Mouse (Mus musculus): ENCODE data around the gene Hs2st1. TPM values are rescaled to one million over a fixed set of nuclear protein-coding genes. Genes with fewer than 3 reads are reported as not detected.

Hs2st1 gene
- polyA plus RNA-seq, 1 experiment from 2014 or later: 25.1 TPM

GRCm38 (mm10) chr3:144448977-144449376, 121.0 kb downstream of the Hs2st1 start:
- Histone ChIP-seq H3K27me3 (no peaks in the 10 kb centered on the region), H3K4me1 (peaks cover 3% of the 10 kb centered on the region), H3K4me3 (no peak overlapping the region), H3K4me2 (replicated peaks) (no peak overlapping the region), H3K9ac (replicated peaks) (no peak overlapping the region), H3K27ac (replicated peaks) (no peak overlapping the region), H3K9me3 (no peaks in the 10 kb centered on the region), H3K36me3 (peaks cover 23% of the 10 kb centered on the region)
- no peak for ATAC-seq (ENCODE audit: low FRiP score, low read depth)
- WGBS: 97% methylated on average over 6 of the region's 6 CpGs

DNA sequence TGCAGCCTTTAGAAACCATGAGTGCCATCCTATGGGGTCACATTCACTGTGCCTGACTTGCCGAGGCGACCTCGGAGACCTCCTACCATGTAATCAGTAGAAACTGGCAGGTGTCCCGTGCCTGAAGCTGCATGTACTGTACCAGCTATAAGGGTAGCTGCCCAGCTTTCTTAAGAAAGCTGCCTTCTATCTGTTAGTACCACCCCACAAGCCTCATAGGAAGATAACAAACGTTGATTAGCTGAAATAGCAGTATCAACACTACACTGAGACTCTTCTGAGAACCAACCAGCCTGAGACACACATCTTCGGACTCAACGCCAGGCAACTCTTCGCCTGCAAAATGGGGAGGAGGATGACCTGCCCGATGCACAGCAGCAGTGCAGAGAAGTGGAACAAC, 122.1 kb downstream of the Hs2st1 start:
- Histone ChIP-seq H3K27me3 (no peaks in the 10 kb centered on the region), H3K27ac (replicated peaks) (no peak overlapping the region), H3K4me1 (no peaks in the 10 kb centered on the region), H3K4me2 (replicated peaks) (no peak overlapping the region), H3K9me3 (no peaks in the 10 kb centered on the region), H3K4me3 (no peak overlapping the region), H3K36me3 (peaks cover 23% of the 10 kb centered on the region), H3K9ac (replicated peaks) (no peak overlapping the region)
- 93% methylated on average over 9 of the region's 9 CpGs for WGBS
- ATAC-seq (ENCODE audit: low FRiP score, low read depth): no peak

- Histone ChIP-seq H3K27ac (replicated peaks) (no peak overlapping the region), H3K9me3 (no peaks in the 10 kb centered on the region), H3K4me2 (replicated peaks) (no peak overlapping the region), H3K36me3 (peaks cover 17% of the 10 kb centered on the region), H3K4me3 (no peak overlapping the region), H3K9ac (replicated peaks) (no peak overlapping the region), H3K4me1 (no peaks in the 10 kb centered on the region), H3K27me3 (no peaks in the 10 kb centered on the region)
- WGBS: 95% methylated on average over 14 of the region's 14 CpGs
- no peak for ATAC-seq (ENCODE audit: low FRiP score, low read depth)
Measured at GRCm38 (mm10) chr3:144446081-144446634, 123.8 kb downstream of the Hs2st1 start.

GRCm38 (mm10) chr3:144437871-144438398, 132.0 kb downstream of the Hs2st1 start:
- no peaks in the 10 kb centered on the region for H3K4me1 ChIP-seq
- H3K4me3 ChIP-seq: no peak overlapping the region
- ATAC-seq (ENCODE audit: low FRiP score, low read depth): no peak
- no peak overlapping the region for H3K27ac ChIP-seq (replicated peaks)
- H3K36me3 ChIP-seq: peaks cover 14% of the 10 kb centered on the region; the same call in 1 of the 2 replicates
- no peak overlapping the region for H3K4me2 ChIP-seq (replicated peaks)
- no peak overlapping the region for H3K9ac ChIP-seq (replicated peaks)
- WGBS: 93% methylated on average over 14 of the region's 14 CpGs
- no peaks in the 10 kb centered on the region for H3K27me3 ChIP-seq
- no peaks in the 10 kb centered on the region for H3K9me3 ChIP-seq

DNA sequence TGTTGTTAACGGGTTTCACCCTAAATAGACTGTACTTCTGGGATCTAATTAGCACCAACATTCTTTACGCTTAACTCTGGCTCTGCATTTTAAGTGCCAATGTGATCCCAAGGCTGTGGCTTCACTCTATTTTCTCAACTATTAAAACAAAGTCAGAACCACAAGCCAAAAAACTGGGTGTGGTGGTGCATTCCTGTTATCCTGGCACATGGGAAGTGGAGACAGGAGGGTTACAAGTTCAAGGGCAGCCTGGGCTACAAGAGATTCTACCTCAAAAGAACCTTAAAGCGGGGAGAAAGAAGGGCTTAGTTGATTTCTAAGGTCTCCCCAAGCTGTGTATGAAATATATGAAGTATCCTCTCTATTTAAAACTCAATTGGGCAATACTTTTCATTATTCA, 133.9 kb downstream of the Hs2st1 start:
- Histone ChIP-seq H3K36me3 (peaks cover 14% of the 10 kb centered on the region; the same call in 1 of the 2 replicates), H3K9ac (replicated peaks) (no peak overlapping the region), H3K27me3 (no peaks in the 10 kb centered on the region), H3K9me3 (no peaks in the 10 kb centered on the region), H3K4me1 (no peaks in the 10 kb centered on the region), H3K4me3 (no peak overlapping the region), H3K27ac (replicated peaks) (no peak overlapping the region), H3K4me2 (replicated peaks) (no peak overlapping the region)
- ATAC-seq (ENCODE audit: low FRiP score, low read depth): no peak
- WGBS: 90% methylated on average over 3 of the region's 3 CpGs

- Histone ChIP-seq H3K9ac (replicated peaks) (no peak overlapping the region), H3K36me3 (peaks cover 7% of the 10 kb centered on the region; the same call in 1 of the 2 replicates), H3K4me3 (no peak overlapping the region), H3K27ac (replicated peaks) (no peak overlapping the region), H3K27me3 (no peaks in the 10 kb centered on the region), H3K4me2 (replicated peaks) (no peak overlapping the region), H3K4me1 (no peaks in the 10 kb centered on the region), H3K9me3 (no peaks in the 10 kb centered on the region)
- 96% methylated on average over 16 of the region's 16 CpGs for WGBS
- no peak for ATAC-seq (ENCODE audit: low FRiP score, low read depth)
Measured at GRCm38 (mm10) chr3:144435281-144435680, 134.7 kb downstream of the Hs2st1 start.

- Histone ChIP-seq H3K9me3 (no peaks in the 10 kb centered on the region), H3K27ac (replicated peaks) (no peak overlapping the region), H3K27me3 (no peaks in the 10 kb centered on the region), H3K4me2 (replicated peaks) (no peak overlapping the region), H3K36me3 (peaks cover 7% of the 10 kb centered on the region; the same call in 1 of the 2 replicates), H3K4me3 (no peak overlapping the region), H3K9ac (replicated peaks) (no peak overlapping the region), H3K4me1 (no peaks in the 10 kb centered on the region)
- 94% methylated on average over 17 of the region's 17 CpGs for WGBS
- no peak for ATAC-seq (ENCODE audit: low FRiP score, low read depth)
Measured at GRCm38 (mm10) chr3:144434276-144434675, 135.7 kb downstream of the Hs2st1 start.

DNA sequence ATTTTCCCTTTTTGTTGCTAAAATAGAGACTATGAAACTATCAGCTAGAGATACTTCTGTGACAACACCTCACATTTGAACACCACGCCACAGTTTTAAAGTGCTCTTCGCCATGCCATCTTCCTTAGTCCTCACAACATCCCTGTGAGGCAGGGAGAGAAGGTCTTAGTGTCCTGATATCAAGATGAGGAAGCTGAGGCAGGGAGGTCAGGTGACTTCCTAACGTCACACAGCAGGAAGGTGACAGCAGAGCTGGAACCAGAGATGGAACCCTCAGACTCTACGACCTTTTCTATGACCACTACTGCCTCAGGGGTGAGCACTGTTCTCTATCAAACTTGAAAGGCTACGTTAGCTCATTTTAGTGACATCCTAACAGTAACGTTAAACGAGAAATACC, 136.9 kb downstream of the Hs2st1 start:
- no peaks in the 10 kb centered on the region for H3K27me3 ChIP-seq

DNA sequence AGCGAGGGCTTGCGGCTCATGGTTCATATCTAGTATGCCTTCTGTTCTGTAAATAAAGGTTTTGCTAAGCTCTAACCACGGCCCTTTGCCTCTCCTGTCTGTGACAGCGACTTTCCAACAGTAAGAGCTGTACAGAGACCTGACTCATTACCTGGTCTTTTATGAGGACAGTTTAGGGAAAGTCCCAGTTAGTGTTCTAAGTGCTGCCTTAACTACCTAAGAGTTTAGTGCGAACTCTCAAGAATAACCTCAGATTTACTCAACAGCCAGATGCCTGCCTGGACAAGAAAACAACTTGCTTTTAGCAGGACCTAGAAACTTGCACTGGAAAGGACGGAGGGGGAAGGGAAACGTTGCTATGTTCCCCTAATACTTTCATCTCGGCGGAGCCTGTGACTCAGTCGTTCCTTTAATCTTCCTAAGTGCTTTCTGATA, 137.8 kb downstream of the Hs2st1 start:
- peaks cover 3% of the 10 kb centered on the region; the same call in 1 of the 2 replicates for H3K4me1 ChIP-seq
- 86% methylated on average over 10 of the region's 10 CpGs for WGBS
- H3K27me3 ChIP-seq: no peaks in the 10 kb centered on the region
- no peak for ATAC-seq (ENCODE audit: low FRiP score, low read depth)
- no peak overlapping the region for H3K27ac ChIP-seq (replicated peaks)
- H3K9ac ChIP-seq (replicated peaks): no peak overlapping the region
- peaks cover 7% of the 10 kb centered on the region; the same call in 1 of the 2 replicates for H3K36me3 ChIP-seq
- H3K9me3 ChIP-seq: no peaks in the 10 kb centered on the region
- no peak overlapping the region for H3K4me2 ChIP-seq (replicated peaks)
- no peak overlapping the region for H3K4me3 ChIP-seq

More for the DNA sequence above, 136.9 kb downstream of the Hs2st1 start:
- H3K4me1 ChIP-seq: peaks cover 3% of the 10 kb centered on the region; the same call in 1 of the 2 replicates
- H3K4me2 ChIP-seq (replicated peaks): no peak overlapping the region
- no peak overlapping the region for H3K9ac ChIP-seq (replicated peaks)
- 92% methylated on average over 7 of the region's 7 CpGs for WGBS
- peaks cover 7% of the 10 kb centered on the region; the same call in 1 of the 2 replicates for H3K36me3 ChIP-seq
- ATAC-seq (ENCODE audit: low FRiP score, low read depth): no peak
- H3K27ac ChIP-seq (replicated peaks): no peak overlapping the region
- no peaks in the 10 kb centered on the region for H3K9me3 ChIP-seq
- no peak overlapping the region for H3K4me3 ChIP-seq

- peak; percentile 75 for ATAC-seq (ENCODE audit: low FRiP score, low read depth)
- Histone ChIP-seq H3K4me2 (replicated peaks) (no peak overlapping the region), H3K4me3 (no peak overlapping the region), H3K4me1 (peaks cover 3% of the 10 kb centered on the region; the same call in 1 of the 2 replicates), H3K27me3 (no peaks in the 10 kb centered on the region), H3K36me3 (0 out of 2 replicates have a peak, but pooled peaks cover 7% of the 10 kb centered on the region), H3K27ac (replicated peaks) (peak overlapping the region; percentile 58; the same call in 1 of the 2 replicates), H3K9me3 (no peaks in the 10 kb centered on the region), H3K9ac (replicated peaks) (no peak overlapping the region)
- WGBS: 44% methylated on average over 8 of the region's 8 CpGs
Measured at GRCm38 (mm10) chr3:144428514-144429431, 141.2 kb downstream of the Hs2st1 start.

DNA sequence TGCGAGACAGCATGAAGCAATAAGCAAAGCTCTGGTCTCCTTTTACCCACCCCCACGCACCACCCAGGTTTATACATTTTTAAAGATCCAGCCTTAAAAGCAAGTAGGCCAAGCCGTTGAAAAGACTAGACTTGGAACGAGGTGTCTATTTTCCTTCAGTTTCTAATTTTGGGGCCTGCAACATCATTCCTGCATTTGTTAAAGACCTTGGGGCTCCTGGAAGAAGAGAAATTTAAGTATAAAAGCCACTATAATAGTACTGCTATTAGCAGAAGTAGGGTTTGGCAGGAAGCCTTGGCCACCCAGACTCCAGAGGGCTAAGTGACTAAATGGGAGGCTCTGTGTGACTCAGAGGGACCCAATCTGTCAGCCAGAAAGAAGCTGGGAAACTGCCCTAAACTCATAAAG, 144.9 kb downstream of the Hs2st1 start:
- H3K27me3 ChIP-seq: no peaks in the 10 kb centered on the region; the same call in 1 of the 2 replicates
- 94% methylated on average over 4 of the region's 4 CpGs for WGBS
- H3K27ac ChIP-seq (replicated peaks): no peak overlapping the region
- H3K4me3 ChIP-seq: no peak overlapping the region
- no peak overlapping the region for H3K4me2 ChIP-seq (replicated peaks)
- no peaks in the 10 kb centered on the region for H3K9me3 ChIP-seq
- ATAC-seq (ENCODE audit: low FRiP score, low read depth): no peak
- H3K36me3 ChIP-seq: 0 out of 2 replicates have a peak, but pooled peaks cover 7% of the 10 kb centered on the region
- H3K4me1 ChIP-seq: peaks cover 12% of the 10 kb centered on the region
- H3K9ac ChIP-seq (replicated peaks): no peak overlapping the region
